Mouse (Mus musculus): ENCODE data around the gene Slc15a3. TPM values are rescaled to one million over a fixed set of nuclear protein-coding genes. Genes with fewer than 3 reads are reported as not detected.
A peak's percentile ranks its signal among the peaks of the same experiment; 100 is the strongest.

Gene Slc15a3
- total RNA-seq, 4 experiments from 2014 or later, result 1.1 to 19.4 (median 6.8) TPM

DNA sequence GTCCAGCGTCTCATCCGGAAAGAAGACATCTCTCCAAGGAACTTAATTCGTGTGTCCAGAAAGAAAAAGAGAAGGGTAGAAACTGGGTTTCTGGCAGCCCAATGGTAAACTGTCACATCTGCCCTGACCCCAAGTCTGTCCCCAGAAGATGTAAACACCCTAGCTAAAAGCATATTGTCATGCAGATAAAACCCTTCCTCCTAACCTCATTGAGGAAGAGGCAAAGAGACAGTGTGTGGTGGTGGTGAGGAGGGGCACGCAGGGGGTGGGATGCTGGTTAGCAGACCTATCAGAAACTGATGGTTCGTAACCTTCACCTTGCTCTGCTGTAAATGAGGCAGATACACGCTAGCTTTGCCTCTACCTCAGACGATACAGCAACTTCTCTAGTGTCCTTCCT lies 18.2 kb upstream of the Slc15a3 start:
- DNase-seq (ENCODE audit: low spot score in 2 of 2), result no peak

DNA sequence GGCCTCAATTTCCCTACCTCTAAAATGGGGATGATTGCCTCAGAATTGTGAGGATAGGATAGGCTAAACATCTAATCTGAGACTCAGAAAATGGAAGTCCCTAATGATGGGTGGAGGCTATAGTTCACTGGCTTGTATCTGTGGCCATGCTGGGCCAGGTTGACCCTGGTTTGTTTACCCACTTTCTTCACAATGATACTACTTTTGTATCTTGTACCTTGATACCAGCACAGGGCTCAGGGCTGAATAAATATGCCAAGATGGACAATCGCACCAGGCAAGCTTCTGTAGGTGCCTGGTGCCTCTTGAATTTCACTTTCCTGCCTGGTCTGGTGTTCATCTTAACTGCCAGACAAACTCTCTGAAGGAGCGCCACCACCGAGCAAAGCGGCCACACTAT lies 17.0 kb upstream of the Slc15a3 start:
- no peak for DNase-seq (ENCODE audit: low spot score in 2 of 2)

DNA sequence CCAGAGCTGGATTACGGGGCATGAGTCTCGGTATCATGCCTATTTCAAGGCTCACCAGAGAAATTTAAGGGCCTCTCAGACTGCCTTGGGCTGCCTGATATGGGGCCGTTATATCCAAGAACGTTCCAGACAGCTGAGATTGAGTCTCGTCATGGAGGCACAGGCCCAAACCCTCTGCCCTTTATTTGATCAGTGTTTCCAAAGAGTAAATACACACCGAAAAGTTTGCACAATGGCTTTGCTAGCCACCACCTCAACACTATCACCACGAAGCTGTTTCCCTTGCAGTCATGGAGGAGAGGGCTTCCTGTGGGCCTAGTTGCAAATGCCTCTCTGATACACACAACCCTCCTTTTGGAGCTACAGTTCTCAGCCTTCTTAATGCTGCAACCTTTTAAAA lies 15.5 kb upstream of the Slc15a3 start:
- no peak for DNase-seq (ENCODE audit: low spot score in 2 of 2)

DNA sequence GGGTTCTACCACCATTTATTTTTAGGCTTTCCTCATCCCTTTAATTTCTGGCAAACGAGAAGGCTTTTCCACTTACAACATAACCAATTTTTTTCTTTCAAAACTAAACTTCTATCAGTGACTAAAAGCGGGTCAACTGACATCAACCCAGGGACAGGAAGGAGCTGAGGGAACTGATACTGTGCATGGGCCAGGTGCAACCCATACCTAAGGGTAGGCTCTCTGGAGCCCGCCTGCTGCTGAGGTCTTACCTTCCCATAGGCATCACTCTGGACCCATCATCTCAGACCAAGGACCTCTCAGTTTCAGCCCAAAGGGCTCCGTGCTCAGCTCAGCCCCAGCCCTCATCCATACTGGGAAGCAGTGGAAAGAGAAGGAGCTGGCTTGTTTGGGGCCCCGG lies 11.2 kb upstream of the Slc15a3 start:
- DNase-seq (ENCODE audit: low spot score in 2 of 2), result no peak

DNA sequence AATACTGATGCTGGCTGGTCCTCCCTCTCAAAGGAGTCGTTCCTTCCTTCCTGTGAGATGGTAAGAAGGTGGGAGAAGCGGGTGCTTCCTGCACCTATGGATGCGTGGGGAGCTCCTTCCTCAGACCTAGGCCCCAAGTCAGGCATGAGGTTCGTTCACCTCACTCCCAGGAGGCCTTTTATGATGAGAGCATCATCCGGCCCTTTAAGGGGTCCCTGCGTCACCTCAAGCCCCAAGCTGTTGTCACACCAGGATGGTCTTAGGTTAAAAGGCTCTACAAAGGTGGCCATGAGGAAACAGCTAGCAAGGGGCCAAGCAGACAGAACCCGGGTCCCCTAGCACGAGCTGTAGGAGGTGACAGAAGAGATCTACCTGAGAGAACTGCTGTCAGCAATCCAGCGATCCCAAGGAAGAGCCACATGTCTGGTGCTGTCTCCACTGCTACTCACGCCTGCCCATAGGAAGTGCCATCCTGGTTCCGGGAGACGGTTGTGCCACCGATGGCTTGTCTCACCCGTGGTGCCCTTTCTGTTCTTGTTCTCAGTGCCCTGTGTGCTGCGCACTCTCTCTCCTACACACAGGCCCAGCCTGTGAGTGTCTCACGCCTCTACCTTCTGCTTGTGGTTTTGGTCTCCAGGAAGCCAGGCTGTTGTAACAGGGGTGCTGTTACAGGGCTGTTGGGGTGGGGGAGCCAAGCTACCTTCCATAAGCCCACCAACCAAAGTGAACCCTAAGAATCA lies 9.9 kb upstream of the Slc15a3 start, which contains the start of gene Cd6:
Cd6 (minus strand) TSS at position 623 of the 740 bp plus-strand sequence.
- no peak for DNase-seq (ENCODE audit: low spot score in 2 of 2)

DNA sequence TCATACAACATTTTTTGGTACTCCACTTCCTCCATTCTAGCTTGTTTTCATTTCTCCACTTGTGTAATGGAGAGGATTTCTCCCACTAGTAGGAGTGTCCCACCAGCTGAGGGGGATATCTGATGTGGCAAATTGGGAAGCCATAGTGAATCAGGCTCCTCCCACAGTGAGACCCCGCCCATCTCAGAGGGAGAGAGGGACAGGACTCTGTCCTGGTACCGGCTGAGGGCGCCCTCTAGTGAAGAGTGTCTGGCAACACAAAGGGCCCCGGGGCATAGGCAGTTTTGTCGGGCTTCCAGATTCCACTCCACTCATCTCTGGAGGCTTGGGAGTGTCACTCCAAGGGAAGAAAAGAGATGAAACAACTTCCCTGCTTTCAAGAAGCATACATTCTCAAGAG lies 8.1 kb upstream of the Slc15a3 start:
- peak; percentile 21 to 37 for DNase-seq (ENCODE audit: low spot score in 2 of 2)

DNA sequence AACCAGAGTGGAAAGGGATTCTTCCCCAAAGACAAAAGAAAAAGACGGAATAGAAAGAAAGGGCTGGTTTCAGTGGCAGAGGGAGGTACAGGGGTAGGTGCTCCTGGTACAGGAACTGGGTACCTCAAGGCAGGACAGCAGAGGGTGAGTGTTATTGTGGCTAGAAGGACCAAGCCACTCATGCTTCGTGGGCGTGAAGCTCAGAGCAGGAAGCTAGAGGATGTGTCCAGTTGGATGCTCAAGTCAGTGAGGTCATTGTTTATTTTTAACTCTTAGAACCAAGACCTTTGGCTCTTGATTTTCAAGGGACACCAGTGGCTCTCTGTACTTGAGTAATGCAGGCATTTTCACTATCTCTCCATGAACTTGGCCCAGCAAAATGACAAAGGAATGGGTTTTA lies 7.5 kb upstream of the Slc15a3 start:
- no peak for DNase-seq (ENCODE audit: low spot score in 2 of 2)

DNA sequence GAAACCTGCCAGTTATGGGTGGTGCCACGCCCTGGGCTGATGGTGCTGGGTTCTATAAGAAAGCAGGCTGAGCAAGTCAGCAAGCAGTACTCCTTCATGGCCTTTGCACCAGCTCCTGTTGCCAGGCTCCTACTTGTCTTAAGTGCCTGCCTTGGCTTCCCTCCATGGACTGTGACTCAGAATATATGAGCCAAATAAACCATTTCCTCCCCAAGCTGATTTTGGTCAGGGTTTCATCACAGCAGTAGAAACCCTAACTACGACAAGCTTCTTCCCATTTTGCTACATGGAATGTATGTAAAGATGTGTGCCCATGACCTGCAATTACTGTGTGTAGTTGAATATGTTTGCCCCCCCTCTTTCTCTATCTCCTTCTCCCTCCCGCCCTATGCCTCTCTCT lies 5.9 kb upstream of the Slc15a3 start:
- no peak for DNase-seq (ENCODE audit: low spot score in 2 of 2)

DNA sequence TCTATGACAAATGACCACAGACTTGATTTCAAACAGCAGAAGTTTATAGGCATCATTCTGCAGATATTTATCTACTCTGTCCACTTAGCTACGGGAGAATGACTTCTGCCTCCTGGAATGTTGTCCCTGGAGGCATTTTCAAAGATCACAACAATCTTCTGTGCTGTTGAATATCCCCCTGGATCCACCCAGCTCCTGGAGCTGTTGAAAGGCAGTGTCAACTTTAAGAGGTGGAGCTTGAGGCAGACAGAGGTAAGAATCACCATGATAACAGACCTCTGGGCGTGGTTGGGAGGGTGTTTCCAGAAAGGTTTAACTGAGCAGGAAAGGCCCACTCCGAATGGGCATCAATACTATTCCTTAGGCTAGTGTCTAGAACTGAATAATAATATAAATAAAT lies 3.9 kb upstream of the Slc15a3 start:
- no peak for DNase-seq (ENCODE audit: low spot score in 2 of 2)

DNA sequence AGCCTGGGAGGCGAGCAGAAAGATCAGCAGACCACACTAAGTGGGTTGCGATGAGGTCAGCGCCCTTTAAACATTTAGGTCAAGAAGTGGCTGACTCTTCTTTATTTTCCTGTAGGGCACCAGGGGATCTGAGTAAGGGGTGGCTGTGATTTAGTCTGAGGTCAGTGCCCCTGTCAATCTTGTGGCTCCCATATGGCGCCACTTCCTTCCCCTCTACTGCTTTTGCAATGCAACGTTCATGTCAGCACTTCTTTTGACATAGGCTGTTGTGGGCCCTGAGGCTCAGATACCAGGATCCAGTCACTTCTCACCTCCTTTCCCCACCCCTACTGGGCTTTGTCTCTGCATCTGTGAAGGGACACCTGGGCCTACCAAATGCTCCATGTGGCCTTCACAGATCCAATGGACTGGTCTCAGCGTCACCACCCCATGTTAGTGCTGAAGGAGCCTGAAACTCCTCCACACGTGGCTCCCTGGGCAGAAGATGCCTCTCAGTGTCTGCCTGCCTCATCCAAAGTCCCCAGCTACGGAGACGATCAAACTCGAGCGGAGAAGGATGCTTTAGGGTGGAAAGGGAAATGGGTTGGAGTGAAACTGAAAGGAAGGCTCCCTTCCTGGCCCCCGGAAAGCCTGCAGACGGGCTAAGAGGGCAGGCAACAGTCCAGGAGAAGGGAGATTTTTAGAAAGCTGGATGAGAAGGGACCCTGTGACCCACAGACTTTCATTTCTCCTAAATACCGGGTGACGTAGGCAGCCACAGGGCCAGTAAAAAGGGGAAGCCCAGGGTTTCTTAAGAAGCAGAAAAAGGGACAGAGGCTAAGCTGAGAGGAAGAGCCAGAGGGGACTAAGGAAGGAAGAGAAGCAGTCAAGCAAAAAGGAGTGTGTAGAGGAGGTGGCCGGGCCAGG lies 2.4 kb downstream of the Slc15a3 start:
- DNase-seq (ENCODE audit: low spot score in 2 of 2), result no peak

DNA sequence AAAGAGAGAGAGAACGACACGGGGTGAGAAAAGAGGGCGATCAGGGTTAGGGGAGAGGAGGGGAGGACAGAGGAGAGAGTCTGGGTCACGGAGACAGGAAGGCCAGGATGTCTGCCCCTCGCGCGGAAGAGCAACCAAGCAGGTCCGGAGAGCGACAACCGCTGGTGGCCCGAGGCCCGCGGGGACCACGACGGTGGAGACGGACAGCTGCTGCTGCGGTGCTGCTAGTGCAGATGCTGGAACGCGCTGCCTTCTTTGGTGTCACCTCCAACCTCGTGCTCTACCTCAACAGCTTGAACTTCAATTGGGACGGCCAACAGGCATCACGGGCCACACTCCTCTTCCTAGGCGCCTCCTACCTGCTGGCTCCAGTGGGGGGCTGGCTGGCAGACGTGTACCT lies 3.4 kb downstream of the Slc15a3 start:
- no peak for DNase-seq (ENCODE audit: low spot score in 2 of 2)

DNA sequence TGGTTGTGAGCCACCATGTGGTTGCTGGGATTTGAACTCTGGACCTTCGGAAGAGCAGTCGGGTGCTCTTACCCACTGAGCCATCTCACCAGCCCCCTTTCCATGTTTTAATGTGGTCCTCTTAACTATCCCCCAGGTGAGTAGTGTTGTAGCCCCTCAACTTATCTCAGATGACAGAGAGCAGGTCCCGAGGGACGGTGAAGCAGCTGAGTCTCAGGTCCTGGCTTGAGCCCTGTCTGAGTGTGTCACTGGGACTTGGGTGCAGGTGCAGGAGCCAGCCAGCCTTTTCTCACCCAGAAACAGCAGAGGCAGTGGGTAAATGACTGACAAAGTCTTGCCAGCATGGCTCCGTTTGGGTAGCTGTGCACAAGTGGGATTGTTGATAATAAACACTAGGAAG lies 4.7 kb downstream of the Slc15a3 start:
- no peak for DNase-seq (ENCODE audit: low spot score in 2 of 2)

DNA sequence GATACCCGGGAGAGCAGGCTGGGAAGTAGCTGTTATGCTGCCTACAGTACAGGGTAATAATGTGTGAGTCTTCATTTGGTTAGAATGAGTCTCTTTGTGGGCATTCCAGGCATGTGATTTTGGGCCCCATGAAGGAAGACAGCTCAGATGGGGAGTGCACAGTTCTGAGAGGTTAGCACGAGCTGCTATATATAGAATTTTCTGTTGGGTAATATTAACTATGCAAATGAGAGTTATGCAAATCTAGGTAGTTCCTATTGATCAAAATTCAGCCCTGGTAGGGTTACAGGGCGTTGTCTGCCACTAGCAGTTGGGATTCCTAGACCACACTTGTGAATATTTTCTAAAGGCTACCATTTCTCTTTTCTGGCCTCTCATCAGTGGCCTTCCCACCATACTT lies 5.9 kb downstream of the Slc15a3 start:
- no peak for DNase-seq (ENCODE audit: low spot score in 2 of 2)

DNA sequence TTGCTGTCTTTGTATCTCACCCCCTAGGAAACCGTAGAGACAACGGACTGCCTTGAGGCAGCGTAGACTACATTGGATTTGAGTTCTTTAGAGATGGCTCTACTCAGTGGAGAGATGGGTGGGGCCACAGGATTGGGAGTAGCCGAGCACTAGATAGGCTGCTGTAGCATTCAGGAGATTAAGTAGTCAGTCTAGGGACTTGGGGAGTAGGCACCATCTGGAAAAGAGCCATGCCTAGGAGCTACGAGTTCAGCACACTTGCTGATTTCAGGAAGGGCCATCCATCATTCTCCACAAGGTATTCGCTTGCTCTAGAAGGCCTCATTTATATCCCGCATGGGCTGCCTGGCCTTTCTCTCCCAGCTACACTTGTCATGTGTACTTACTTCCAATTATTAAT lies 6.6 kb downstream of the Slc15a3 start:
- DNase-seq (ENCODE audit: low spot score in 2 of 2), result no peak

DNA sequence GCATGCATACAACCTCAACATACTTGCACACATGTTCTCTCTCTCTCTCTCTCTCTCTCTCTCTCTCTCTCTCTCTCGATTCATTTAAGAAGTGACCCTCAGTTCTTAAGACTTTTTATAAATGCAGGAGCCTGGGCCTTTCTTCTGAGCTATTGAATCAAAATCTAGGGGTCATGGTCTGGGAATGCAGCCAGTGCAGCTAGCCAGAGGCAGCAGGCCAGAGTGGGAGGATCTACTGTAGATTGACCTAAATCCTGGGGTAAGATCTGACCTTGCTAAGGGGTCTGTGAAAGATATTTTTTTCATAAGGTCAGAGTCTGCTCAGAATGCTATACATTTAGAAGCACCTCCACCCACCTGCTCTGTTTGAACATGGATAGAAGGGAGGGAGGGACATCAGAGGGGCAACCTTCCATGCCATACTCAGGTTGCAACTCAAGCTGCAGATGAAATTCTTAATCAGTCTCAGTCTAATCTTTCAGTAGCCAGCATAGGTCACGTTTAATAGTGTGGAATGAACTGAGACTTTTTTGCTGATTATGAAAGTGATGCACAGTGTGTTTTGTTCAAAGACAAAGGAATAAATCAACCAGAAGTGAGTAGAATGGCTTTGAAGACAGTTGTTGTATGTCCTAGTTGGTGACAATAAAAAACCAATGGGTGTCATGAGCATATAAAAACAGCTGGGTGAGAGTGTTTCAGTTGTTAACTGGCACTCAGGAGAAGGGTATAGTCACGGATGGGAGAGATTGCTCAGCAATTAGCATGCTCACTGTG lies 8.0 kb downstream of the Slc15a3 start:
- DNase-seq (ENCODE audit: low spot score in 2 of 2), result no peak

DNA sequence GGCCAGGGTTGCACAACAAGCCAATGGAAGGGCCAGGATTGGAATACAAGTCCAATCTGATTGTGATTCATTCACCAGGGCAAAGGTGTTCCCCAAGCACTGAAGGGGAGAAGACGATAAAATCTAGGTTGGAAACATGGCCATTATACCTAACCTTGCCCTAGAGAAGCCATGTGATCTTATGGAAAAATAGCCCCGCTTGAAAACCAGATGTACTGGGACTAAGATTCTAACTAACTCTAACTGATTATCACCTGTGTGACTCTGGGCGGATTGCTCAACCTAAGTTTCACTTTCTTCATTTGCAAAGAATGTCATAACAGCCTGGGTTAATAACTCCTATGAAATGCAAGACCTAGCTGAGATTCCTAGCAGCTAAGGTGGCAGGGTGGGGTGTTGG lies 15.9 kb downstream of the Slc15a3 start:
- DNase-seq (ENCODE audit: low spot score in 2 of 2), result no peak

DNA sequence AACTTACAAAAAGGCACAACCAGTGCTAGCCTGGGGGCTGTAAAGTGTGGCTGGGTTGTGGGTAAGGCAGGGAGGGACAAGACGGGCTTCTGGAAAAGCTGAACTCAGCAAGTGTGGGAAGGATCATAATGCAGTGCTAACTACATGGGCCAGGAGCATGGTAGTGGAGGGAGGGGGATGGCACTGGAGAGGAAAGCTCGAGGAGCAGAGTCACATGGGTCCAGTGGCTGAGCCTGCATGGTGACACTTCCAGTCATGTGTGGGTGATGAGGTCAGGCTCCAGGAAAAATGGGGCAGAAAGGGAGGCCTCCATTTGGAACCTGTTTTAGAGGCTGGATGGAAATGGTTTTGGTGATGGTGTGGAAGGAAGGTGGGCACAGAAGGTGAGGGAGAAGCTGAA lies 17.0 kb downstream of the Slc15a3 start:
- DNase-seq (ENCODE audit: low spot score in 2 of 2), result no peak

DNA sequence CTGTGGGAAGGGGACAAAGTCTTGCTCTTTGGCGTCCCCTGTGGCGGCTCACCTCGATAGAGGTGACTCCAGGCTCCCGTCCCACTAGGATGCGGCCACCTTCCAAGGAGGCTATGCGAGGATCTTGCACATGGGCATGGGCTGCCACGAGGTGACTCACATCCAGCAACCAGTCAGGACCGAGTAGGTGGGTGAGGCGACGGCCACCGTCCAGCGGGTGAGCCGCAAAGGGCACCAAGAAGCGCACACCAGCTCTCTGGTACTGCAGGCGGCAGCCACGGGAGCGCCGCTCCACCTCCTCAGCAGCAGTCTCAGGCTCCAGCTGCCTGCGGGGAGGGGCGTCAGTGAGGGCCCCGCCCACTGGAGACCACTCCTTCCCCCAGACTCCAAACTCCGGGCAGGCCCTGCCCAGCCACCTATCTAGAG lies 20.6 kb downstream of the Slc15a3 start:
- DNase-seq (ENCODE audit: low spot score in 2 of 2), result no peak

DNA sequence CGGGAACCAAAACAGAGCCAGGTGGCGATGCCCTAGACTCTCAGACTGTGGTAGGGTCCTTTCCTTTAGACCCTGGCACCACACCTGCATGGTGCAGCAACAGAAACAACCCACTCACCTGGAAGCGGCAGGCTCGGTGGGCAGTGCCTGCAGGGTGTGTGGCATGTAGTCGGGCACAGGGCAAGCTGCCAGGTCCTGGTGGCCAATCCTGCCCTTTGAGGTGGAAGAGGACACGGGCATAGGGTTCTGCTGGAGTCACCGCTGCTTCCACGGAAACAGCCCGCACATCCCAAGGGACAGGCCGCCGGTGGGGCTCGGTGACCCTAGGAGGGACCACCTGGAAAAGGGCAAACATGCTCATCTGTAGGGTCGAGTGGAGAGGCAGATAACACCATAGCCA lies 26.8 kb downstream of the Slc15a3 start:
- no peak for DNase-seq (ENCODE audit: low spot score in 2 of 2)

DNA sequence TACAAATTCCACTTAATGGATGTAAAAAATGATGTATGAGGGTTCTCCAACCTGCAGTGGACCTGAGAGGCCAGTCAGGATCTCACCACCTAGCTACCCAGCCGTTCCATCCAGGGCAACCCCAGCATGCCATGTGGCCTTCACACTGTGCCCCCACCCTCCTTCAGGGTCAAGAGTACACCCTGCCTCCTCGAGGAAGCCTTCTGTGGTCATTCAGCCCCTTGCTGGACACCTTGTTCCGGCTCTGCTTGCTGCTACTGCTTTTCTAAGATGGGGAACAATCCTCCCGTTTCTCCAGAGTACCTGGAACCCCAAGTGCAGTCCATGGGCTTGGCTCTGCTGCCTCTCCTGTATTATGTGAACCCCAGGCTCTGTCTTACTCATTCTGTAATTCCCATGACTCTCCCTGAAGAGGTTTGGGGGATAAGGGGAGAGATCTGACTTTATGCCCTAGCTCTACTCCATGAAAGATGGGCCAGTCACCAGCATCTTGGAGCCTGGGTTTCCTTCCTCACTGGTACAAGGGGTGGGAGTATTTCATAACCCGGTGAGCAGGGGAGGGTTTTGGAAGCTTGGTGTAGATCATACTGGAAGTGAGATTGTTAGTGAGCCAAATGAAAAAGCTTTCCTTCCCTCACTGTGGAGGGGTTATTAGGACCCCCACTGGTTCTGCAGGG lies 28.6 kb downstream of the Slc15a3 start:
- DNase-seq (ENCODE audit: low spot score in 2 of 2), result no peak

DNA sequence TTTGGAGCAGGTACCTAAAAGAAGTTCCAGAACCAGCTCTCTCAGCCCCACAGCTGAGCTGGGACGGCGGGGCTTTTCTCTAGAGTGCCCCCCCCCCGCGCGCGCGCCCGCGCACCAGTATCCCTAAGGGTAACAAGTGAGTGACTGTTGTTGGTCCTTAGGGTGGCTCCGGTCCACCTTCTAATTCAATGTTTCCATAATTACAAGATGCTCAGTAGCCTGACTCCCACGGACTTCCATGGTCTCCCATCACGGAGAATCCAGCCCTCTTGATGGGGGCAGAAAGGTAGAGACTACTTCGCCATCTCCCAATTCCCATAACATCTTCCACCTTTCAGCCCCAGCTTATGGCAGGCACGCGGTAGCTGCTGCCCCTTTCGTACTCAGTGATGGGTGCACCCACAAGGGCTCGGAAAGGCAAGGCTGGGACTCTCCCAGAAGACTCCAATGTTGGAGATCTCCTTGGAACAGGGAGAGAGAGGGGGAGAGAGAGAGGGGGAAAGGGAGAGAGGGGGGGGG lies 29.2 kb downstream of the Slc15a3 start:
- DNase-seq (ENCODE audit: low spot score in 2 of 2), result no peak
